Mouse (Mus musculus): ENCODE results near the gene Dtx3.

GRCm38 (mm10) chr10:127141500-127141899, 54.0 kb downstream of the Dtx3 start:
- TF ChIP-seq POLR2A (IDR thresholded peaks at IDR 0.05; ENCODE audit: low read depth, low read length), result no peak
- no peak for TF ChIP-seq CTCF (IDR thresholded peaks at IDR 0.05; ENCODE audit: borderline replicate concordance, insufficient read depth, low read length)
